Mouse (Mus musculus) brain, embryonic 14.5 days (tissue): ENCODE measurements around the gene Bmpr2.

Source experiments
- CTCF ChIP-seq: fragments of 200-500 bp; IDR thresholded peaks from 2 replicates; pipeline ENCODE4 v1.5.1; 2012; ENCODE audit warnings: inconsistent platforms, mild to moderate bottlenecking, moderate library complexity, borderline replicate concordance; ENCODE audit not compliant: insufficient read depth, insufficient read length; ENCODE audit errors: extremely low read depth
- POLR2A ChIP-seq: fragments of 200-500 bp; IDR thresholded peaks from 2 replicates; pipeline ENCODE4 v1.6.1; 2012; ENCODE audit warnings: mild to moderate bottlenecking, inconsistent platforms, borderline replicate concordance; ENCODE audit not compliant: poor library complexity, insufficient read depth, insufficient read length, severe bottlenecking; ENCODE audit errors: extremely low read depth

DNA sequence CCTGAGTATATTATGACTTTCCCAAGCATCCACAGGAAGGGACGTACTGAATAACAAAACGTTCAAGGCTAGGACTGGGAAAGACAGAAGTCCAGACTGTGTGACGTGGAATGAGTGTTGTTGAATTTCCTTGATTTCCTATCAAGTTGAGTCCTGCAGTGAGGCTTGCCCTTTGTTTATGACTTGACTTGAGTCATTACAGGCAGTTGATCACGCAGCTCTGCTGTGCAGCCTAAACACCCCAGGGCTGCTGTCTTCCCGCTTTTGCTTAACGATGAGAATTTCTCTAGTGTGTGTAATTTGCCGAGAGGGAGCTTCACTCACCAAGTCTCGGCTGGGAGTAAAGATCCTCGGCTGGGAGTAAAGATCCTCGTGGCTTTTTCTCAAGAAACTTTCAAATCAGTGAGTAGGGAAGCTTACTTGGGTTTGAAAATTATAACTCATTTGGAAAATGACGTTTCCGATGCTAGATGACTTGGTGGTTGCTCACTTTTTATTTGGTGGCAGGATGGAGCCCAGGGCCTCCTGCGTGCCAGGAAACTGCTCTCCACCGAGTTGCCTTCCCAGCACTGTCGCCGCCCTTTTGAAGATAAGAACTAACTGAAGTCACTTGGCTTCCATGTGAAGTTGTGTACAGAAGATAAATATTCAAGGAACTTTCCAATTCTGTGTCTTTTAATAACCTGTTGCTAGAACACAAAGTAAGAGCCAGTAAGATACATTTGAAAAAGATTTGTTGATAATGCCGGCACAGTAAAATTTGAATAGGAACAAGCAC lies 23.4 kb upstream of the Bmpr2 start:
- no peak for TF ChIP-seq POLR2A
- TF ChIP-seq CTCF: no peak
